Comparison of ENCODE assay signal across 16 mouse cellular contexts in genomic region chr17:25139960-25140359, GRCm38 (mm10). TPM values are rescaled to one million over a fixed set of nuclear protein-coding genes. Genes with fewer than 3 reads are reported as not detected.
DNase-seq lines count a peak whose midpoint lies in the region; ATAC-seq and TF ChIP-seq lines count a peak whose summit lies in the region.
"Had no signal": no experiment of that assay in that cellular context is flagged by ENCODE, and none has a peak within 500 bp of the region (broad histone marks: within the 10 kb centered on the region; RNA-seq: fewer than 3 reads in every experiment).

No protein-coding gene starts in this region.

- no peak for TF ChIP-seq EP300 in heart, adult 2 months (IDR thresholded peaks at IDR 0.05; ENCODE audit: insufficient read depth, low read depth, low read length)
- no peak for TF ChIP-seq EP300 in stomach, postnatal 0 days (optimal IDR thresholded peaks at IDR 0.05)

- intact Hi-C loops in heart, adult 2 months (cut with DNase I), result no loop called here

- H3K9me3 ChIP-seq in heart, embryonic 10.5 days, result no peaks in the 10 kb centered on the region
- no peaks in the 10 kb centered on the region for H3K9me3 ChIP-seq in lung, embryonic 14.5 days (ENCODE audit: low read depth, low read length)
- no peaks in the 10 kb centered on the region for H3K9me3 ChIP-seq in stomach, postnatal 0 days (ENCODE audit: control insufficient read depth, low read length)
- H3K9me3 ChIP-seq in hindbrain, embryonic 10.5 days, result no peaks in the 10 kb centered on the region
- H3K9me3 ChIP-seq: G1E; liver, embryonic 15.5 days had no signal

- TF ChIP-seq POLR2A in heart, adult 2 months (IDR thresholded peaks at IDR 0.05; ENCODE audit: insufficient read depth, low read depth, low read length), result no peak

- ATAC-seq in lung, embryonic 14.5 days (ENCODE audit: insufficient read depth), result no peak
- no peak for ATAC-seq in stomach, postnatal 0 days (ENCODE audit: low FRiP score, low TSS enrichment)
- ATAC-seq: forebrain, embryonic 14.5 days had no signal

- no peaks in the 10 kb centered on the region; the same call in 1 of the 2 replicates for H3K36me3 ChIP-seq in heart, adult 2 months (ENCODE audit: control insufficient read depth, insufficient read depth, low read length)
- H3K36me3 ChIP-seq in heart, embryonic 10.5 days, result peaks cover 14% of the 10 kb centered on the region; the same call in 1 of the 2 replicates
- 0 out of 2 replicates have a peak, but pooled peaks cover 12% of the 10 kb centered on the region for H3K36me3 ChIP-seq in lung, embryonic 14.5 days (ENCODE audit: insufficient read depth)
- H3K36me3 ChIP-seq in stomach, postnatal 0 days (ENCODE audit: control insufficient read depth, insufficient read depth, low read length), result no peaks in the 10 kb centered on the region
- peaks cover 39% of the 10 kb centered on the region for H3K36me3 ChIP-seq in hindbrain, embryonic 10.5 days

- no peaks in the 10 kb centered on the region for H3K27me3 ChIP-seq in heart, adult 2 months (ENCODE audit: control insufficient read depth, insufficient read depth, low read length)
- no peaks in the 10 kb centered on the region for H3K27me3 ChIP-seq in heart, embryonic 10.5 days (ENCODE audit: insufficient read depth, poor library complexity, severe bottlenecking)
- no peaks in the 10 kb centered on the region for H3K27me3 ChIP-seq in lung, embryonic 14.5 days (ENCODE audit: insufficient read depth, low read length)
- no peaks in the 10 kb centered on the region for H3K27me3 ChIP-seq in stomach, postnatal 0 days (ENCODE audit: control insufficient read depth, insufficient read depth, low read length)
- H3K27me3 ChIP-seq in hindbrain, embryonic 10.5 days (ENCODE audit: insufficient read depth, poor library complexity, severe bottlenecking), result no peaks in the 10 kb centered on the region
- H3K27me3 ChIP-seq: liver, embryonic 15.5 days had no signal

- peaks cover 9% of the 10 kb centered on the region; the same call in 1 of the 2 replicates for H3K79me2 ChIP-seq in heart, adult 2 months (replicated peaks; ENCODE audit: control insufficient read depth, insufficient read depth, low read length)

- no peak for DNase-seq in heart, adult 2 months
- DNase-seq in heart, embryonic 10.5 days (ENCODE audit: low spot score), result no peak
- peak; percentile 22 for DNase-seq in lung, embryonic 14.5 days
- no peak for DNase-seq in lung, postnatal 14 days
- DNase-seq in embryo, embryonic 10.5 days (ENCODE audit: low spot score), result peak; percentile 7
- DNase-seq in stomach, postnatal 0 days (ENCODE audit: low spot score), result no peak
- DNase-seq in right cerebral cortex, postnatal 10 days (ENCODE audit: low spot score in 2 of 2), result no peak
- DNase-seq in hindbrain, embryonic 10.5 days (ENCODE audit: low spot score), result no peak
- DNase-seq: adrenal gland, postnatal 10 days; cerebellum, postnatal 36 days; kidney, adult 11 months had no signal

- H3K4me3 ChIP-seq in heart, adult 2 months, result no peak overlapping the region
- H3K4me3 ChIP-seq in heart, embryonic 10.5 days, result no peak overlapping the region
- no peak overlapping the region for H3K4me3 ChIP-seq in lung, embryonic 14.5 days (ENCODE audit: low read depth, low read length)
- no peak overlapping the region for H3K4me3 ChIP-seq in stomach, postnatal 0 days (ENCODE audit: low read depth, low read length)
- no peak overlapping the region for H3K4me3 ChIP-seq in hindbrain, embryonic 10.5 days
- H3K4me3 ChIP-seq: liver, embryonic 15.5 days; myocyte had no signal

- TF ChIP-seq CTCF in heart, adult 2 months (IDR thresholded peaks at IDR 0.05), result peak; percentile 52
- TF ChIP-seq CTCF in lung, embryonic 14.5 days (IDR thresholded peaks at IDR 0.05; ENCODE audit: low read depth), result peak; percentile 59
- TF ChIP-seq CTCF in stomach, postnatal 0 days (IDR thresholded peaks at IDR 0.05; ENCODE audit: low read depth), result peak; percentile 65

- no peak overlapping the region for H3K4me2 ChIP-seq in lung, embryonic 14.5 days
- H3K4me2 ChIP-seq in stomach, postnatal 0 days (replicated peaks; ENCODE audit: low read depth), result no peak overlapping the region
- H3K4me2 ChIP-seq: liver, embryonic 15.5 days had no signal

- 75% methylated on average over 4 of the region's 4 CpGs for WGBS in heart, adult 2 months
- 69% methylated on average over 4 of the region's 4 CpGs for WGBS in heart, embryonic 10.5 days
- WGBS in lung, embryonic 14.5 days, result 61% methylated on average over 4 of the region's 4 CpGs
- 60% methylated on average over 4 of the region's 4 CpGs for WGBS in stomach, postnatal 0 days
- 79% methylated on average over 4 of the region's 4 CpGs for WGBS in hindbrain, embryonic 10.5 days

- no peaks in the 10 kb centered on the region for H3K4me1 ChIP-seq in heart, adult 2 months (ENCODE audit: control insufficient read depth, insufficient read depth, low read length)
- H3K4me1 ChIP-seq in heart, embryonic 10.5 days, result peaks cover 7% of the 10 kb centered on the region; the same call in 1 of the 2 replicates
- H3K4me1 ChIP-seq in lung, embryonic 14.5 days (ENCODE audit: insufficient read depth), result no peaks in the 10 kb centered on the region
- no peaks in the 10 kb centered on the region for H3K4me1 ChIP-seq in stomach, postnatal 0 days (replicated peaks; ENCODE audit: control insufficient read depth, insufficient read depth)
- no peaks in the 10 kb centered on the region for H3K4me1 ChIP-seq in hindbrain, embryonic 10.5 days (replicated peaks)

- no peak overlapping the region for H3K9ac ChIP-seq in heart, adult 2 months (ENCODE audit: low read depth, low read length)
- H3K9ac ChIP-seq in lung, embryonic 14.5 days, result no peak overlapping the region
- no peak overlapping the region for H3K9ac ChIP-seq in stomach, postnatal 0 days (ENCODE audit: low read length)
- H3K9ac ChIP-seq: liver, embryonic 15.5 days had no signal

- H3K27ac ChIP-seq in heart, adult 2 months, result no peak overlapping the region
- H3K27ac ChIP-seq in heart, embryonic 10.5 days, result no peak overlapping the region
- no peak overlapping the region for H3K27ac ChIP-seq in lung, embryonic 14.5 days (ENCODE audit: low read depth)
- no peak overlapping the region for H3K27ac ChIP-seq in stomach, postnatal 0 days (replicated peaks)
- H3K27ac ChIP-seq in hindbrain, embryonic 10.5 days, result no peak overlapping the region
- H3K27ac ChIP-seq: liver, embryonic 15.5 days had no signal

RNA-seq across cellular contexts. Expression of gene Clcn7, which starts 6.8 kb away (rescaled TPM):
- total RNA-seq in heart, adult 2 months (2021), result 10 to 100 TPM; 25.4 to 28.5 TPM
- polyA plus RNA-seq in heart, adult 2 months (2012; rRNA removed), result 24.6 and 31.3 TPM in 2 replicates
- polyA plus RNA-seq in heart, embryonic 10.5 days (2016; fragmentation: Nextera tagmentation; extraction: Ambion mirVana), result 20.5 and 21.7 TPM in 2 replicates
- polyA plus RNA-seq in lung, embryonic 14.5 days (2014; fragmentation: Nextera tagmentation; extraction: Ambion mirVana), result 22.3 and 23.1 TPM in 2 replicates
- polyA plus RNA-seq in stomach, postnatal 0 days (2015; fragmentation: Nextera tagmentation; extraction: Ambion mirVana), result 10.5 and 11.5 TPM in 2 replicates
- 23.5 and 24.7 TPM in 2 replicates for polyA plus RNA-seq in hindbrain, embryonic 10.5 days (2016; fragmentation: Nextera tagmentation; extraction: Ambion mirVana)

RNA-seq across cellular contexts. Expression of gene Ptx4, which starts 19.4 kb away (rescaled TPM):
- total RNA-seq in heart, adult 2 months (2021), result 1 to 10 TPM; 5.4 to 5.8 TPM
- 0.16 and 0.26 TPM in 2 replicates for polyA plus RNA-seq in heart, adult 2 months (2012; rRNA removed)
- polyA plus RNA-seq in heart, embryonic 10.5 days (2016; fragmentation: Nextera tagmentation; extraction: Ambion mirVana), result 0.08 and 0.15 TPM in 2 replicates
- polyA plus RNA-seq in lung, embryonic 14.5 days (2014; fragmentation: Nextera tagmentation; extraction: Ambion mirVana), result not detected in 2 replicates
- polyA plus RNA-seq in stomach, postnatal 0 days (2015; fragmentation: Nextera tagmentation; extraction: Ambion mirVana), result 0.30 and 0.33 TPM in 2 replicates
- polyA plus RNA-seq in hindbrain, embryonic 10.5 days (2016; fragmentation: Nextera tagmentation; extraction: Ambion mirVana), result not detected in 2 replicates
- polyA plus RNA-seq: G1E, myocyte had no signal

RNA-seq across cellular contexts. Expression of gene Ccdc154, which starts 22.3 kb away (rescaled TPM):
- total RNA-seq in heart, adult 2 months (2021), result not detected
- 0.06 TPM in 1 of 2 replicates, not detected in the other for polyA plus RNA-seq in heart, adult 2 months (2012; rRNA removed)
- polyA plus RNA-seq in heart, embryonic 10.5 days (2016; fragmentation: Nextera tagmentation; extraction: Ambion mirVana), result not detected in 2 replicates
- polyA plus RNA-seq in lung, embryonic 14.5 days (2014; fragmentation: Nextera tagmentation; extraction: Ambion mirVana), result 0.24 and 0.28 TPM in 2 replicates
- 0.80 and 0.84 TPM in 2 replicates for polyA plus RNA-seq in stomach, postnatal 0 days (2015; fragmentation: Nextera tagmentation; extraction: Ambion mirVana)
- polyA plus RNA-seq in hindbrain, embryonic 10.5 days (2016; fragmentation: Nextera tagmentation; extraction: Ambion mirVana), result not detected in 2 replicates
- total RNA-seq: adrenal gland, postnatal 10 days; layer of hippocampus, postnatal 25 days had no signal
- polyA plus RNA-seq: forebrain, embryonic 14.5 days; G1E; liver, embryonic 15.5 days; myocyte had no signal

RNA-seq across cellular contexts. Expression of gene Telo2, which starts 24.2 kb away (rescaled TPM):
- total RNA-seq in heart, adult 2 months (2021), result 10 to 100 TPM; 12.1 to 13.5 TPM
- 12.7 and 15.5 TPM in 2 replicates for polyA plus RNA-seq in heart, adult 2 months (2012; rRNA removed)
- 35.2 and 45.2 TPM in 2 replicates for polyA plus RNA-seq in heart, embryonic 10.5 days (2016; fragmentation: Nextera tagmentation; extraction: Ambion mirVana)
- polyA plus RNA-seq in lung, embryonic 14.5 days (2014; fragmentation: Nextera tagmentation; extraction: Ambion mirVana), result 41.8 and 46.5 TPM in 2 replicates
- polyA plus RNA-seq in stomach, postnatal 0 days (2015; fragmentation: Nextera tagmentation; extraction: Ambion mirVana), result 12.2 and 13.7 TPM in 2 replicates
- polyA plus RNA-seq in hindbrain, embryonic 10.5 days (2016; fragmentation: Nextera tagmentation; extraction: Ambion mirVana), result 49.9 and 52.3 TPM in 2 replicates

RNA-seq across cellular contexts. Expression of gene Gm38655, which starts 35.3 kb away (rescaled TPM):
- total RNA-seq in heart, adult 2 months (2021), result not detected
- 0.29 TPM in 1 of 2 replicates, not detected in the other for polyA plus RNA-seq in heart, adult 2 months (2012; rRNA removed)
- 0.54 TPM in 1 of 2 replicates, not detected in the other for polyA plus RNA-seq in heart, embryonic 10.5 days (2016; fragmentation: Nextera tagmentation; extraction: Ambion mirVana)
- 3.6 and 3.7 TPM in 2 replicates for polyA plus RNA-seq in lung, embryonic 14.5 days (2014; fragmentation: Nextera tagmentation; extraction: Ambion mirVana)
- polyA plus RNA-seq in stomach, postnatal 0 days (2015; fragmentation: Nextera tagmentation; extraction: Ambion mirVana), result 5.8 and 6.0 TPM in 2 replicates
- polyA plus RNA-seq in hindbrain, embryonic 10.5 days (2016; fragmentation: Nextera tagmentation; extraction: Ambion mirVana), result not detected in 2 replicates
- total RNA-seq: adrenal gland, postnatal 10 days; G1E; layer of hippocampus, postnatal 25 days had no signal
- polyA plus RNA-seq: forebrain, embryonic 14.5 days; liver, embryonic 15.5 days; myocyte had no signal

Comparison
In these comparisons a context has a peak if more than half of its experiments do, and no peak if none do; other contexts are left out.
1. DNase-seq: peak in lung, embryonic 14.5 days (single experiment) and embryo, embryonic 10.5 days (single experiment); none in heart, adult 2 months (0 of 2), heart, embryonic 10.5 days (single experiment), lung, postnatal 14 days (single experiment), stomach, postnatal 0 days (single experiment), right cerebral cortex, postnatal 10 days (0 of 2) and hindbrain, embryonic 10.5 days (single experiment).
2. Peak in every context shown above with its lines, with median percentiles within 50 percentile points of each other: CTCF ChIP-seq.